14 mouse cellular contexts compared by ENCODE assay signal in the genomic region with DNA sequence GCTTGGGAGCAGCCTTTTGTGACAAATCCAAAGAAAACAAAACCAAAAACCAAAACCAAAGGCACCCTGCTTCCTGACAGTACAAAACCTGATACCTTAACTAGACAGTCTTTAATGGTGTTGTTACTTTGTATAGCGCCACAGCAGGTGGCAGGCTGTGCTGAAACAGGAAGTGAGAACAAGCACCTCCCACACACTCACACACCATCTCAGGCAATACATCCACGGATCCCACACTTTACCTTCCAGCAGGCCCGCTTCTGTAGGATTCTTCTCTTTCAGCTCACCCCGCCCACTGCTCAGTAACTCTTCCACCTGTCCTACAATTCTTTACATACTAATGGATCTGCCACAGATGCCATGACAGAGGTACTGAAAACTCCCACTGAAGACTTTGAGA. TPM values are rescaled to one million over a fixed set of nuclear protein-coding genes. Genes with fewer than 3 reads are reported as not detected.
DNase-seq lines count a peak whose midpoint lies in the region; ATAC-seq and TF ChIP-seq lines count a peak whose summit lies in the region.
"Had no signal": no experiment of that assay in that cellular context is flagged by ENCODE, and none has a peak within 500 bp of the region (broad histone marks: within the 10 kb centered on the region; RNA-seq: fewer than 3 reads in every experiment).

No protein-coding gene starts in this region.

- TF ChIP-seq CTCF in stomach, postnatal 0 days (IDR thresholded peaks at IDR 0.05; ENCODE audit: low read depth) = no peak

- H3K4me2 ChIP-seq in stomach, postnatal 0 days (replicated peaks; ENCODE audit: low read depth) = no peak overlapping the region
- H3K4me2 ChIP-seq: limb, embryonic 13.5 days; neural tube, embryonic 12.5 days; stomach, embryonic 15.5 days had no signal

- H3K4me3 ChIP-seq in stomach, postnatal 0 days (ENCODE audit: low read depth, low read length) = no peak overlapping the region
- H3K4me3 ChIP-seq: limb, embryonic 13.5 days; megakaryocyte, embryonic 14.5 days; neural tube, embryonic 12.5 days; stomach, embryonic 15.5 days had no signal

- H3K9ac ChIP-seq in stomach, postnatal 0 days (ENCODE audit: low read length) = no peak overlapping the region
- H3K9ac ChIP-seq: limb, embryonic 13.5 days; neural tube, embryonic 12.5 days; stomach, embryonic 15.5 days had no signal

- peaks cover 6% of the 10 kb centered on the region for H3K4me1 ChIP-seq in stomach, postnatal 0 days (replicated peaks; ENCODE audit: control insufficient read depth, insufficient read depth)

- ATAC-seq in CD4-positive, CD25-positive, alpha-beta regulatory T cell, adult 4 months = peak; percentile 89
- no peak for ATAC-seq in stomach, postnatal 0 days (ENCODE audit: low FRiP score, low TSS enrichment)
- ATAC-seq: forebrain, embryonic 14.5 days had no signal

- H3K27ac ChIP-seq in stomach, postnatal 0 days (replicated peaks) = no peak overlapping the region
- H3K27ac ChIP-seq: limb, embryonic 13.5 days; neural tube, embryonic 12.5 days; stomach, embryonic 15.5 days had no signal

- TF ChIP-seq EP300 in stomach, postnatal 0 days (optimal IDR thresholded peaks at IDR 0.05) = no peak

- peak; percentile 78 for DNase-seq in layer of hippocampus, adult 9-11 months
- no peak for DNase-seq in layer of hippocampus, postnatal 36 days
- DNase-seq in frontal cortex, adult 2 months (ENCODE audit: extremely low spot score in 1 of 2, low spot score in 1 of 2) = peak; percentile 76 to 83
- DNase-seq in right cerebral cortex, postnatal 25 days = peak; percentile 72
- no peak for DNase-seq in cerebellum, postnatal 4 days (ENCODE audit: low spot score in 2 of 2)
- no peak for DNase-seq in adrenal gland, adult (ENCODE audit: inconsistent age in 2 of 2, low spot score in 1 of 2)
- no peak for DNase-seq in stomach, postnatal 0 days (ENCODE audit: low spot score)
- DNase-seq: kidney, adult 11 months had no signal

- 73% methylated on average over 4 of the region's 4 CpGs for WGBS in stomach, postnatal 0 days

- no peaks in the 10 kb centered on the region for H3K27me3 ChIP-seq in stomach, postnatal 0 days (ENCODE audit: control insufficient read depth, insufficient read depth, low read length)
- H3K27me3 ChIP-seq: limb, embryonic 13.5 days; megakaryocyte, embryonic 14.5 days; neural tube, embryonic 12.5 days; stomach, embryonic 15.5 days had no signal

- no peaks in the 10 kb centered on the region for H3K36me3 ChIP-seq in stomach, postnatal 0 days (ENCODE audit: control insufficient read depth, insufficient read depth, low read length)
- H3K36me3 ChIP-seq: limb, embryonic 13.5 days; neural tube, embryonic 12.5 days; stomach, embryonic 15.5 days had no signal

- H3K9me3 ChIP-seq in stomach, postnatal 0 days (ENCODE audit: control insufficient read depth, low read length) = no peaks in the 10 kb centered on the region
- H3K9me3 ChIP-seq: neural tube, embryonic 12.5 days; stomach, embryonic 15.5 days had no signal

RNA-seq across cellular contexts. Expression of a gene that starts 44.6 kb away (rescaled TPM):
- 10 to 100 TPM; 25.3 to 34.8 TPM for total RNA-seq in layer of hippocampus, postnatal 36 days (2021)
- polyA plus RNA-seq in CD4-positive, CD25-positive, alpha-beta regulatory T cell, adult 4 months (2017; shearing (Covaris generic)) = 10 to 100 TPM; 11.6 to 12.5 TPM
- polyA plus RNA-seq in frontal cortex, adult 2 months (2012; rRNA removed) = 24.4 and 25.8 TPM in 2 replicates
- 41.6 and 41.8 TPM in 2 replicates for polyA plus RNA-seq in stomach, postnatal 0 days (2015; fragmentation: Nextera tagmentation; extraction: Ambion mirVana)

Comparison
In these comparisons a context has a peak if more than half of its experiments do, and no peak if none do; other contexts are left out.
1. DNase-seq: peak in layer of hippocampus, adult 9-11 months (single experiment), frontal cortex, adult 2 months (2 of 2) and right cerebral cortex, postnatal 25 days (single experiment); none in layer of hippocampus, postnatal 36 days (0 of 2), cerebellum, postnatal 4 days (0 of 2), adrenal gland, adult (0 of 2) and stomach, postnatal 0 days (single experiment).